In the genomic region with DNA sequence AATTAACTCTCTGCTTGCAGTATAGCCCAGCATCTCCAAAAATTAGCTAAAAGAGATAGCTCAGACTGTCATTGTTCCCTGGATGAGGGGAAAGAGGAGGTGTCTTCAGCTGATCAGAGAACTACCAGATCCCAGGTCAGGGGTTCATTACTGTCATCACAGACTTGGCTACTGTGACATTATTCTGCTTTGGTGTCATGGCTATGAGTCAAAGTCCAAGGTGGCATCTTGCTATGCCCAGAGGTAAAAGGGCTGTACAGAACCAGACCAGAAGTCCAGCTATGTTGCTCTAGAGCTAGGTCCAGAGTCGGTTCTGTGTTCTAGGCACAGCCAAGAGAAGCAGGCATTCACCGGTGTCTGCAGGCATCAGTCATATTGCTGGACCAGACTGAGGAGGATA, we compare ENCODE assay signal across 23 mouse cellular contexts.
"Had no signal": no experiment of that assay in that cellular context is flagged by ENCODE, and none has a peak within 500 bp of the region (broad histone marks: within the 10 kb centered on the region; RNA-seq: fewer than 3 reads in every experiment).

No protein-coding gene starts in this region.

- ATAC-seq: forebrain, postnatal 0 days; hindbrain, postnatal 0 days; intestine, embryonic 16.5 days; liver, embryonic 12.5 days had no signal

- H3K27me3 ChIP-seq: hindbrain, embryonic 15.5 days; kidney, embryonic 15.5 days; limb, embryonic 12.5 days had no signal

- H3K36me3 ChIP-seq: heart, embryonic 10.5 days; hindbrain, embryonic 13.5 days; hindbrain, embryonic 15.5 days; kidney, embryonic 15.5 days; limb, embryonic 10.5 days; limb, embryonic 12.5 days; liver, embryonic 12.5 days had no signal

- DNase-seq: forebrain, postnatal 0 days; gastrocnemius, postnatal 14 days; gastrocnemius, postnatal 36 days; heart, adult 11 months; heart, postnatal 14 days; heart, postnatal 36 days; kidney, adult 11 months; kidney, adult 2 months; kidney, adult 9 months; kidney, postnatal 14 days; kidney, postnatal 36 days; liver had no signal

- H3K4me3 ChIP-seq: heart, embryonic 10.5 days; hindbrain, embryonic 13.5 days; hindbrain, embryonic 15.5 days; kidney, embryonic 15.5 days; left cerebral cortex, adult 2 months; limb, embryonic 10.5 days; limb, embryonic 12.5 days; liver, embryonic 12.5 days had no signal

- H3K9ac ChIP-seq: forebrain, postnatal 0 days; hindbrain, embryonic 15.5 days; kidney, embryonic 15.5 days; limb, embryonic 12.5 days; liver, embryonic 12.5 days had no signal

- H3K27ac ChIP-seq: heart, embryonic 10.5 days; hindbrain, embryonic 15.5 days; hindbrain, postnatal 0 days; kidney, embryonic 15.5 days; kidney, postnatal 0 days; left cerebral cortex, adult 2 months; limb, embryonic 10.5 days; limb, embryonic 12.5 days; liver, embryonic 12.5 days had no signal

- H3K4me1 ChIP-seq: kidney, embryonic 15.5 days; liver, embryonic 12.5 days had no signal

- H3K4me2 ChIP-seq: hindbrain, embryonic 13.5 days; hindbrain, embryonic 15.5 days; kidney, embryonic 15.5 days; limb, embryonic 12.5 days; liver, embryonic 12.5 days had no signal

- H3K9me3 ChIP-seq: heart, embryonic 10.5 days; hindbrain, embryonic 13.5 days; hindbrain, embryonic 15.5 days; kidney, embryonic 15.5 days; limb, embryonic 10.5 days; limb, embryonic 12.5 days; liver, embryonic 12.5 days had no signal
